ENCODE assay signal across 10 mouse cellular contexts in the genomic region with DNA sequence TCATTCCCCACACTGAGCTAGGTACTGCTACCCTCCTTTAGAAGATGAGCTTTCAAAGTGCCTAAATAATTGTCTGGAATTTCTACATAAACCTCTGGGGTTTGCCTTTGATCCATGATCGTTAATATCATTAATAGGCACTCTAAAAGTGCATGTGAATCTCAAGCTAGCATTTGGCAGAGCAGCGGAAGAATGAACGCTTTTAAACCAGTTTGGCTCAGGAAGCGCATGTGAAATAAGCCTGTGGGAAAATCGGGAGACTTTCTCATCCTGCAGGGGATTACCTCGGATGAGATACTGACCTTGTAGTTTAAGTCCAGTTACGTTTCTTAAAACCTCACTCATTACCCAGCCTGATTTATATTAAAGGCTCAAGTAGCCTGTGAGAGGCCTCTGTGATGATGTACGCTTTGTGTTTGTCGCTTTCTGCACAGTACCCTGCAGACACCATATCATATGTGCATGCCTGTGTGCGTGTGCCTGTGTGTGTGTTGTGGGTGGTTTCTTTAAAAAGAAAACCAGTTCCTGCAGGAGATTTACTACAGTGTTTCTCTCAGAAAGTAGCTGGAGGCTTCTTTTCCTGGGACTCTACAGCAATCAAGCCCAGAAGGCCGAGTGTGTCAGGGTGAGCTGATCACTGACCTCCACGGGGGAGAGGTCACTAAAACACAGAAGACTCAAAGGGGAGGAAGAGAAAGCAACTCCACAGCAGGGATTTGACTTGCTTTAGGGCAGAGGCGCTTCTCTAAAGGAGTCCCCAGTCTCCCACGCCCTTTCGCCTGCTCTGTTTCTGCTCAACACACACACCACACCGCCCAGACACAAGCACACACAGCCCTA. TPM values are rescaled to one million over a fixed set of nuclear protein-coding genes. Genes with fewer than 3 reads are reported as not detected.
DNase-seq lines count a peak whose midpoint lies in the region; ATAC-seq and TF ChIP-seq lines count a peak whose summit lies in the region.
"Had no signal": no experiment of that assay in that cellular context is flagged by ENCODE, and none has a peak within 500 bp of the region (broad histone marks: within the 10 kb centered on the region; RNA-seq: fewer than 3 reads in every experiment).

No protein-coding gene starts in this region.

- H3K79me2 ChIP-seq in heart, adult 2 months (replicated peaks; ENCODE audit: control insufficient read depth, insufficient read depth, low read length), result no peaks in the 10 kb centered on the region

- TF ChIP-seq POLR2A in heart, adult 2 months (IDR thresholded peaks at IDR 0.05; ENCODE audit: insufficient read depth, low read depth, low read length), result no peak

- no peaks in the 10 kb centered on the region for H3K9me3 ChIP-seq in hindbrain, embryonic 11.5 days (ENCODE audit: control insufficient read depth, low read length)
- no peaks in the 10 kb centered on the region for H3K9me3 ChIP-seq in neural tube, embryonic 14.5 days (ENCODE audit: control insufficient read depth, low read length)
- H3K9me3 ChIP-seq: stomach, embryonic 15.5 days had no signal

- TF ChIP-seq EP300 in heart, adult 2 months (IDR thresholded peaks at IDR 0.05; ENCODE audit: insufficient read depth, low read depth, low read length), result no peak

- ATAC-seq in hindbrain, embryonic 11.5 days (ENCODE audit: low FRiP score), result peak; percentile 66
- ATAC-seq in neural tube, embryonic 14.5 days (ENCODE audit: low read depth), result peak; percentile 59; the same call in 1 of the 2 replicates

- H3K27ac ChIP-seq in heart, adult 2 months, result 0 out of 2 replicates have a peak overlapping the region, but pooled peaks have one; percentile 5
- H3K27ac ChIP-seq in left cerebral cortex, adult 2 months, result no peak overlapping the region
- H3K27ac ChIP-seq in hindbrain, embryonic 11.5 days (ENCODE audit: low read depth, low read length), result peak overlapping the region; percentile 37; the same call in 1 of the 2 replicates
- peak overlapping the region; percentile 18; the same call in 1 of the 2 replicates for H3K27ac ChIP-seq in neural tube, embryonic 14.5 days (ENCODE audit: low read depth, low read length)
- H3K27ac ChIP-seq: stomach, embryonic 15.5 days had no signal

- peaks cover 5% of the 10 kb centered on the region for H3K4me1 ChIP-seq in heart, adult 2 months (ENCODE audit: control insufficient read depth, insufficient read depth, low read length)
- H3K4me1 ChIP-seq in hindbrain, embryonic 11.5 days (replicated peaks; ENCODE audit: control insufficient read depth, insufficient read depth, low read length), result peaks cover 3% of the 10 kb centered on the region; the same call in 1 of the 2 replicates
- no peaks in the 10 kb centered on the region; the same call in 1 of the 2 replicates for H3K4me1 ChIP-seq in neural tube, embryonic 14.5 days (ENCODE audit: control insufficient read depth, insufficient read depth, low read length)
- H3K4me1 ChIP-seq: stomach, embryonic 15.5 days had no signal

- no peaks in the 10 kb centered on the region for H3K27me3 ChIP-seq in heart, adult 2 months (ENCODE audit: control insufficient read depth, insufficient read depth, low read length)
- no peaks in the 10 kb centered on the region; the same call in 1 of the 2 replicates for H3K27me3 ChIP-seq in hindbrain, embryonic 11.5 days (ENCODE audit: control insufficient read depth, insufficient read depth, low read length)
- no peaks in the 10 kb centered on the region for H3K27me3 ChIP-seq in neural tube, embryonic 14.5 days (ENCODE audit: control insufficient read depth, insufficient read depth, low read length)
- H3K27me3 ChIP-seq: stomach, embryonic 15.5 days had no signal

- TF ChIP-seq CTCF in heart, adult 2 months (IDR thresholded peaks at IDR 0.05), result no peak
- no peak for TF ChIP-seq CTCF in left cerebral cortex, adult 2 months (IDR thresholded peaks at IDR 0.05)

- no peak overlapping the region for H3K4me3 ChIP-seq in heart, adult 2 months
- H3K4me3 ChIP-seq in left cerebral cortex, adult 2 months, result no peak overlapping the region
- H3K4me3 ChIP-seq in hindbrain, embryonic 11.5 days (ENCODE audit: low read depth, low read length), result no peak overlapping the region
- H3K4me3 ChIP-seq in neural tube, embryonic 14.5 days (ENCODE audit: low read depth, low read length), result no peak overlapping the region
- H3K4me3 ChIP-seq: stomach, embryonic 15.5 days had no signal

- intact Hi-C loops in heart, adult 2 months (cut with DNase I), result no loop called here
- intact Hi-C loops in left cerebral cortex, postnatal 36 days (cut with DNase I), result no loop called here
- intact Hi-C loops in left cerebral cortex, adult 2 months (cut with DNase I), result no loop called here

- 78% methylated on average over 16 of the region's 16 CpGs for WGBS in heart, adult 2 months
- 25% methylated on average over 16 of the region's 16 CpGs for WGBS in hindbrain, embryonic 11.5 days
- 21% methylated on average over 16 of the region's 16 CpGs for WGBS in neural tube, embryonic 14.5 days

- no peak overlapping the region for H3K4me2 ChIP-seq in hindbrain, embryonic 11.5 days (replicated peaks; ENCODE audit: low read depth, low read length)
- H3K4me2 ChIP-seq in neural tube, embryonic 14.5 days (ENCODE audit: low read depth, low read length), result no peak overlapping the region
- H3K4me2 ChIP-seq: stomach, embryonic 15.5 days had no signal

- no peak for DNase-seq in heart, adult 2 months
- DNase-seq in heart, adult 18-20 months, result no peak
- DNase-seq in left cerebral cortex, postnatal 36 days (ENCODE audit: low spot score in 2 of 2), result peak; percentile 12 to 25
- DNase-seq in left cerebral cortex, adult 2 months (ENCODE audit: extremely low spot score in 1 of 2, low spot score in 2 of 2), result no peak
- DNase-seq in hindbrain, embryonic 11.5 days (ENCODE audit: low spot score), result no peak
- DNase-seq in layer of hippocampus, adult 8-10 months (ENCODE audit: low spot score in 2 of 2), result no peak
- DNase-seq in cerebellum, postnatal 10 days, result no peak
- DNase-seq: lung, adult 2 months had no signal

- no peaks in the 10 kb centered on the region for H3K36me3 ChIP-seq in heart, adult 2 months (ENCODE audit: control insufficient read depth, insufficient read depth, low read length)
- H3K36me3 ChIP-seq in hindbrain, embryonic 11.5 days (ENCODE audit: control insufficient read depth, insufficient read depth, low read length), result no peaks in the 10 kb centered on the region
- H3K36me3 ChIP-seq in neural tube, embryonic 14.5 days (ENCODE audit: control insufficient read depth, insufficient read depth, low read length), result no peaks in the 10 kb centered on the region
- H3K36me3 ChIP-seq: stomach, embryonic 15.5 days had no signal

- H3K9ac ChIP-seq in heart, adult 2 months (ENCODE audit: low read depth, low read length), result no peak overlapping the region
- no peak overlapping the region for H3K9ac ChIP-seq in hindbrain, embryonic 11.5 days (ENCODE audit: low read depth, low read length)
- H3K9ac ChIP-seq in neural tube, embryonic 14.5 days (replicated peaks; ENCODE audit: low read depth, low read length), result no peak overlapping the region
- H3K9ac ChIP-seq: stomach, embryonic 15.5 days had no signal

RNA-seq across cellular contexts. Expression of a gene that starts 42.8 kb away (rescaled TPM):
- total RNA-seq in heart, adult 2 months (2021), result 10 to 100 TPM in 1 of 2 experiments, 1 to 10 TPM in 1; 8.3 to 10.4 TPM
- polyA plus RNA-seq in heart, adult 2 months (2012; rRNA removed), result 4.2 and 5.0 TPM in 2 replicates
- total RNA-seq in heart, adult 18-20 months (2021), result 1 to 10 TPM; 7.1 to 9.1 TPM
- total RNA-seq in left cerebral cortex, postnatal 36 days (2021), result 1 to 10 TPM; 5.3 to 5.8 TPM
- 1 to 10 TPM; 5.2 to 6.7 TPM for total RNA-seq in left cerebral cortex, adult 2 months (2021)
- polyA plus RNA-seq in hindbrain, embryonic 11.5 days (2014; fragmentation: Nextera tagmentation; extraction: Ambion mirVana), result 21.3 and 22.1 TPM in 2 replicates
- polyA plus RNA-seq in neural tube, embryonic 14.5 days (2014; fragmentation: Nextera tagmentation; extraction: Ambion mirVana), result 5.4 and 13.3 TPM in 2 replicates
- 10 to 100 TPM; 10.0 to 11.6 (median 10.9) TPM for total RNA-seq in layer of hippocampus, adult 8-10 months (2022)

Comparison
In these comparisons a context has a peak if more than half of its experiments do, and no peak if none do; other contexts are left out.
1. DNase-seq: peak in left cerebral cortex, postnatal 36 days (2 of 2); none in heart, adult 2 months (0 of 2), heart, adult 18-20 months (0 of 2), left cerebral cortex, adult 2 months (0 of 2), hindbrain, embryonic 11.5 days (single experiment), layer of hippocampus, adult 8-10 months (0 of 2) and cerebellum, postnatal 10 days (0 of 2).